Mouse (Mus musculus) urinary bladder, postnatal 14 days (tissue): ENCODE data around the gene Ctnnbl1.
A peak's percentile ranks its signal among the peaks of the same experiment; 100 is the strongest.

Experiments used
- DNase-seq: peaks from one replicate; pipeline ENCODE4 v3.0.0; 2021; ENCODE audit warnings: low spot score

The Ctnnbl1 gene

DNA sequence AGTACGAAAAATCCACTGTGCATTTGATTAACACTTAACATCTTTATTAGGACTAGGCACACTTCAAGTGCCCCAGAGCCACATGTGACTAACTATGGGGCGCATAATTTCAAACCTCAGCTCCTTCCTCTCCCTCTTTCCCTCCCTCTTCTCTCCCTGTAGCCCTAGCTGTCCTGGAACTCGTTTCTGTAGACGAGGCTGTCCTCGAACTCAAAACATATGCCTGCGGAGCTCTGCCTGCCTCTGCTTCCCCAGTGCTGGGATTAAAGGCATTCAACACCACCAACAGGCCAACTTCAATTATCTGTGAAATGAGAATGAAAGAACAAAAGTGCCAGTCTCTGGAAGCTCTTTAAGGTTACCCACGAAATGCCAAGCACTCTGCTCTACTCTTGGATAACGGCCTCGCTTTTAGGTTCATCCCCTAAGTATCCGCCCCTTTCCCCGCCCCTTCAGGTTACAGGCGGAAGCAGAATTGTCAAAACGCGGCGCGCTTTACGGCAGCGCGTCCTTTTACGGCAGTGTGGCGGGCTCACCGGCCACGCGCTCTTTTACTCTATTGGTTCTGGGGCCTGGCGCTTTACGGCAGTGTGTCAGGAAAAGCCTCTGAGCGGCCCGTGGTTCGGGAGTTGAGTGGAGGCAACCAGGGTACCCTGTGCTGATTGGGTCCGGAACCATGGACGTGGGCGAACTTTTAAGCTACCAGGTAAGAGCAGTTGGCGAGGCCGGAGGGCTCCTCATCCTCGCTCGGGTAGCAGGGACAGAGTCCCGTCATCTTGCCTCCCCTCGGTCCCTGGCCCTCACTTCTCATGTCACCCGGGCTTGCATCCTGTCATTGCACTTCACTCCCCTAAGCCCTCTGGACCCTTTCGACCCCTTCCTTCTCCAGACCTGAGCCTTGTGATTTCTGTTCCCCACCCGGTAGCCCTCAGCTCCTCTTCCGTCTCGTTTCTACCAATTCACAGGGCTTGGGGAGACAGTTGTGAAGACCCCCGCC, at the start of gene Ctnnbl1:
Gene Ctnnbl1 (plus strand): TSS at position 548 of the 997 bp plus-strand sequence.
- peak; percentile 99 for DNase-seq

DNA sequence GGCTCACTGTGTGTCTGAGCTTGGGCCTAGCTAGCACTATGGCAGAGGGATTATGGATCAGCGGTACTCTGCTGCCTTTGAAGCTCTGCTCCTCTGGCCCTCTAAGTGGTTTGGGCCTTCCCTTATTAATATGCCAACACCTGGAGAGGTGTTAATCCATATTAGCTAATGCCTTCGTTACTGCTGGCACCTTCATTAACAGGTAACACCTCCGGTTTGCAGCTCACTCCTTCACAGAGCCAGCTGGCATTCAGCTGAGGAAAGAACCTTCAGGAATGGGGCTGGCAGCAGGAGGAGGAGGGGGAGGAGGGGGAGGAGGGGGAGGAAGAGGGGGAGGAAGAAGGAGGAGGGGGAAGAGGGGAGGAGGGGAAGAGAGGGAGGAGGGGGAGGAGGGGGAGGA, 49.7 kb upstream of the Ctnnbl1 start:
- DNase-seq = no peak

DNA sequence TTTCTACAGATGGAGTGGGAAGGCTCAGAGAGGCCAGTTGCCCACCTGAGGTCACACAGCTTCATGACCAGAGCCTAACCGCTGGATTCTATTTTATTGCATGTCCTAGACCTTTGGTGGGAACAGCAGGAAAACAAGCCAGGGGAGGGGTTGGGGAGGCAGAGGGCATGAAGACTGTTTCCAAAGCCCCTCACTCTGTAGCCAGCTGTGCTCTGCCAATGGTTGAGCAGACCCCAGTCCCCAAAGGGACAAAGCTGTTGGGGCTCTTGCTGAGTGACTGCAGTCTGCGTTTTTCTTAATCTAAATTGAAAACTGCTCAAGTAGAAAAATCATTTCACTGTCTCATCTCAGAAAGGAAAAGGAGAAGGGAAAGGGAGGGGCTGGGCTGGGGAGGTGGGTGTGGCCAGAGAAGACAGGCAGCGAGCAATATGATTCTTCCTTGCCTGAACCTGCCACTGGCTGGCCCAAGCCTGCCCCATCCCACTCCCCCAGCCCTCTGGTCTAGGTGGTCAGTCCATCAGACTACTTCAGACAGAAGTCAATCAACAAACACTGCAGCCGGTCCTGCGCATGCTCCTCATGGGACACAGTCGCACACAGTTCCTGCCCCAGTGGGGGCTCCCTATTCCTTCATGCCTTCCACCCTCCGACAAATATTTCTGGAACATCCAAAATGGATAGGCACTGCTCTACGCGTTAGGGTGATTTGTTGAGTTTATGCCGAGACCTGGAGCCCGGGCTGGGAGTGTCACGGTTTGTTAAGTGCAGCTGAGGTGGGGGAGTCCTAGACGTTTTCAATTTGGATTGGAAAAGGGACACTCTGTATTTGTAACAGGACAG, 45.7 kb upstream of the Ctnnbl1 start:
- DNase-seq = no peak

DNA sequence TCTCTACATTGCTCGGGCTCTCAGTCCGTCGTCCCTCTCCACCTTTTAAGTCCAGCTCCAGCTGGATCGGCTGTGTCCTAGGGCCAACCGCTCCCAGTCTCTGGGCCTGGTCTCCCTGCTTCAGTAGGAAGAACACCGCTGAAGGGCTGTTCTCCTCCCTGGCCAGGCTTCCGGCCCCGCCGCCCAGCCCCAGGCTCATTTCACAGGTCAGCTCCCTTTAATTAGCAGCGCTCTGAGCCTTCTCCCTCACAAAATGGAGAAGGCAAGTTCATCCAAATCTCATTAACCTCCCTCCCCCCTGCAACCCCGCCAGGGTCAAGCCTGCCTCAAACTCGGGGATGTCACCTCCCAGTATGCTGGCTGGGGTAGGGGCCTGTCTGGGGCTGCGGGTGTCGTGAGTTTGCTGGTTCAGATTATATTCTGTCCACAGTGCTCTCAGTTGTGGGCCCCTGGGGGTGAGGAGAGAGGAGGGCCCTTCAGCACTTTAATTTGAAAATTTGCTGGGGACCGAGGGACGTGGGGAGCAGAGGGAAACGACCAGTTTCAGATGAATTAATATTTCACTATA, 44.8 kb upstream of the Ctnnbl1 start:
- DNase-seq = no peak

DNA sequence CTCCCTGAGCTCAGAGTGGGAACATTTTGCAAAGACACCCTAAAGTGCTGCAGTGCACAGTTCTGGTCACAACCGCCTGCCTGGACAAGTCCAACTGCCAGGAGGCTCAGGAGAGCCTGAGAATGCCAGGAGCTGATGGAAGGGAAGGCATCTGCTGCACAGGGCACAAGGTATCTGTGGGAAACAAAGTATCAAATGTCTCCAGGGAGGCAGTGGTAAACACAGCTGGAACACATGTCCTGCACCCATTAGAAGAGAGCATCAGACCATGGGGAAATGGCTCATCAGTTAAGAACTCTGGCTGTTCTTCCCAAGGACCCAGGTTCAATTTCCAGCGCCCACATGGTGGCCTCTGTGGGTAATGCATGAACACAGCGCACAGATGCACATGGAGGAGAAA, 43.6 kb upstream of the Ctnnbl1 start:
- no peak for DNase-seq

DNA sequence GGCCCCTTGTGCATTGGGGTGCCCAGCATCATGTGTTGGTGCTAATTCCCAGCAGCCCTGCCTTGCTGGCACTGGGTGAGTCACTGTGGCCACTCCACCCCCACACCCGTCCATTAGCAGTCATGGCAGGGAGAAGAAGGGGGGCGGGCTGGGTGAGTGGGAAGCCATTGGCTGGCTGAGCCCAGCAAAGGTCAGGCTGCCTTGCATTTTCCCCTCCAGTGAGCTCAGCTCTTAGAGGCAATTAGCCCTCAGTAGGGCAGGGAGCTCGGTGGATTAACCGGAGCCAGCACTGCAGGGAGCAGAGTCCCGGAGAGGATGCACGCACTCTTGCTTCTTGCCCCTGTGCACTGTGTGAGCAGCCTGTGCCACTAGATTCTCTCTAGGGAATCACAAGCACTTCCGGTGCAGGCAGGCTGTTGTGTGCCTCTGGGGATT, 40.9 kb upstream of the Ctnnbl1 start:
- no peak for DNase-seq

DNA sequence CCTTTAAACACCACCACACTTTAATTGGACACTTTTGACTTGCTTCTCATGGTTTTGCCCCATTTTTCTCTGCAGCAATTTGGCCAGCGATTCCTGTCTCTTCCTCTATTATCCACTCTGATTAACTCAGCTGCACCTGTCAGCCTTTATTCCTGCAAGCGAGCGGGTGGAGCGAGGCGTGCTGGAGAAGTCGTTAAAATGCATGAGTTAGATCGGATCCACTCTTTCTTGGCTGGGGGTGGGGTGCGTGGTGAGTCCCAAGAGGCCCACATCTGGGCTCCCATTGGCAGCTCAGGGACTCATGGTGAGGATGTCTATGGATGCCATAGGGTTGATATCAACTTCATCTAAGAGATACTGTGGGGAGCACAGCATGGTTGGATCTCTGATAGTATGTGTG, 34.0 kb upstream of the Ctnnbl1 start:
- no peak for DNase-seq

DNA sequence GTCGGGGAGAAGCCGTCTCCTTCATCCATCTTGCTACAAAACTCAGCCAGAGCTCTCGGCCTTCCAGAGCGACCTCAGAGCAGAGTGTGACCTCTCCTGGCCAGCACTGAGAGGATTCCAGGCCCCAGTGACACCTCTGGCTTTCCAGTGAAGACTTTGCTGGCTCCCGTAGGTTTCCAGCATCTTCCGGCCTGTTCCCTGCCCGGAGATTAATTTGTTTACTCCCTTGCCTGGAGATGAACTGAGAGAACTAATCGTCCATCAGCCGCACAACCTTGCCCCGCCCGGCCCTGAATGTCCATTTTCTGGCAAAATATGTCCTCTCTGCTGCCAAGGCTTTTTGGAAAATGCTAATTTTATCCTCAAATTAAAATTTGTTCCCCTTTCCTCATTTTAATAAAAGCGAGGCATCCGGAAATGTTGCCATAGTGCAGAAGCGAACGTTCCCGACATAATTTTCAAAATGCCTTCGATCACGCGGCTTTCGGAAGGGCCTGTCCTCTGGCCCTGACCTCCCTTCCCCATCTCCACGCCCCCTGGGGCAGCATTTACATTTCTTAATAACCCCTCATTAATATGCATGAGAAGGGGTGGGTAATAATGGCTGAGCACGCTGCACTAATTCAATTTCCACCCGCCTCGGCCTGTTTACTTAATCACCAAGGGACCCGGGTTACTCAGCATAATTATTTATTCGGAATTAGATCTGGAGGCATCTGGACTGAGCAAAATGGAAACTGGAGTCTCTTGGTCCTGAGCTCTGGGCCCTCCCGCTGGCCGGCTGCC, 32.0 kb upstream of the Ctnnbl1 start:
- peak; percentile 10 for DNase-seq

DNA sequence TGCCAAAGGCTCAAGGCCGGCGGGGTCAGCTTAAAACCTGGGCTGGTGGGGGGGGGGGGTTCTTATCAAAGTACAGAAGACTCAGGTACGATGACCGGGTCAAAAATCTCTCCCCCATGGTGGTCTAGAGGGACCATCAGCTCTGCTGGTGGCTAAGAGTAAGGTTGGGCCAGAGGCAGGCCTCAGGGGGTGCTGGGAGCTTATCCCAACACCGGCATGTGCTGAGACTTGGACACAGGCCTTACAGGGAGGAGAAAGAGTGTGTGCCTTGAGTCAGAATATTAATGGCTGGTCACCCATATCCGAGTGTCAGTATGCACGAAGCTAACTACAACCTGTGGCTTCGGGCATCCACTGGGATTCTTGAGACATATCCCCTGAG, 31.4 kb upstream of the Ctnnbl1 start:
- no peak for DNase-seq

DNA sequence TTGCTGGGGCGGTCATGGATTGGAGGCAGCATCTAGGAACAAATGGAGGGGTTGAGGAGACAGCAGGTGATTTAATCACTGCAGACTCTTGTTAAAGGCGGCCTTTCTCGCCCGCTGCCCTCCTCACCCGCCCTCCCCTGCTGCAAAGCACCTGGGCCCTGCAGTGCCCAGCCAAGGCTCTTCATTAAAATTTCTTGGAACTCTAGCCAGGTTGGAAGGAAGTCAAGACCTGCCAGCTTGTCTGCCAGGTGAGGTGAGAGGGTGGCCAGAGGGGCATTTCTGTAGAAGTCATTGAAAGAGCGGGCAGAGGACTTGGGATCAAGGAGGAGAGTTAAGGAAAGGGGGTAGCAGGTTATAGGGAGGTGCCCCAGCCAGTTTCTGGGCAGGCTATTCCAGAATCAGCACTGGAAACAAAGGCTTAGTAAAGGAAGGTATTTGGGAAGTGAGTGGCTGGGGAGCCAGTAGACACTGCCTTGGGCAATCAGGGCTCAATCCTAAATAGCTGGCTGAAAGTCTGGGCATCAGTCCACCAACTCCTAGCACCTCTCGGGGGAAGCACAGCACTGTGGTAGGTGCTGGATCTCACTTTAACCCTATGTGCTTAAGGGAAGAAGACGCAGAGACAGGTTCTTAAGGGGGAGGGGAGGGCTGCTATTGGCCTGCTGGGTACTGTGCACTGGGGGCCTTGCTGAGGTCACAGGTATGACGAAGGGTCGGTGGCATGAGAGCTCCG, 29.8 kb upstream of the Ctnnbl1 start:
- no peak for DNase-seq

DNA sequence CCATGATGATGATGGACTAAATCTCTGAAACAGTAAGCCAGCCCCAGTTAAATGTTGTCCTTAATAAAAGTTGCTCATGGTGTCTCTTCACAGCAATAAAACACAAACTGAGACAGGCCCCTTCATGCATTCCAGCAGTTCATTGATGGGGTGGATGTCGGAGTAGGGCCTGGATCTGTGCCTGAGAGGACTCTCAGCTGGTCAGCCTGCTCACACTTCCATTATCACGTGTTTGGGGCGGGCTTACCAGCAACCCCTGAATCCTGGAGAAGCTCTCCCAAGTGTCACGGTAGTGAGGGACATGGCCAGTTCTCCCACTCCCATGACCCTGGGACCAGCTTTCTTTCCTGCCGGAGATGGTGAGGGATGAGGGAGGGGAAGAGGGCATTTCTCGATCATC, 24.5 kb upstream of the Ctnnbl1 start:
- no peak for DNase-seq

DNA sequence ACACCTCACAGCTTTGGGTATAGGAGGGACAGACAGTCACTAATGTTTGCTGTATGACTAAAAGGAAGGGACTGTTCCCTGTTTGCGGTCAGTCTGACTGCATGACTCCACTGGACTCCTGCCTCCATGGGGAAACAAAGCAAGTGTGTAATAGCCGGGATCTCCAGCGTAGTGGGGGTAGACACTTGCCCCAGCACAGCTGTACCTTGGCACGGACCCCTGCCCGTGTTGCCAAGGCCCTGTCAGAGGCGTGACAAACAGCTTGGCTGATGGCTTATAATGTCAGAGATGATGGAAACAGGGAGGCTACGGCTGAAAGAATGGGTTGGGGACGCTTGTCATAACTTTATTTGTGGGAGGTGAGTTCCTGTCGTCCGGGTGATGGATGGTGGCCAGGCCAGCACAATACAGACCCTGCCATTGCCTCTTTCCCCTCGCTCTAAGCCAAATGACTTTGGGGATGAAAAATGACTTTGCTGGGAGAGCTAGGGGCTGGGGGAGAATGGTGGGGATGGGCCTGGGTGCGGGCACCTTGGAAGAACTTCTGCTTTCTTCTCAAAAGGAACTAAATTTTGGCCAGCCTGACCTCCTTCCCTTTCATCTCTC, 21.5 kb upstream of the Ctnnbl1 start:
- no peak for DNase-seq

DNA sequence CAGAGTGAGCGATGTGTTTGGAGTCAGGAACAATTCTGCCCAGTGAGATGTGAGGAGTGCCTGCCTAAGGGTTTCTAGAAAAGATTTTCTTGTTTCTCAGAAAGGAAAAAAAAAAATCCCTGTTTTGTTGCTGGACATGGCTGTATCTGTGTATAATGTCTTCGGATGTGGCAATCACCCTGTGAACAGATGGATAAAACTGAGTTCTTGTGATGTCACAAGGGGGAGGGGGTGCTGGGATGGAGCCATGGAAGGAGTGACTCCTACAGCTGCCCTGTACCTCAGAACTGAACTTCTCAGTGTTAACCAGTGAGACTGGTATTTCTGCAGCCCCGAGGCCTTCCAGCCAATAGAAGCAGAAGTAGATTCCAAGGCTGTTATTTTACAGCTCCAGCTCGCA, 18.8 kb upstream of the Ctnnbl1 start:
- no peak for DNase-seq

DNA sequence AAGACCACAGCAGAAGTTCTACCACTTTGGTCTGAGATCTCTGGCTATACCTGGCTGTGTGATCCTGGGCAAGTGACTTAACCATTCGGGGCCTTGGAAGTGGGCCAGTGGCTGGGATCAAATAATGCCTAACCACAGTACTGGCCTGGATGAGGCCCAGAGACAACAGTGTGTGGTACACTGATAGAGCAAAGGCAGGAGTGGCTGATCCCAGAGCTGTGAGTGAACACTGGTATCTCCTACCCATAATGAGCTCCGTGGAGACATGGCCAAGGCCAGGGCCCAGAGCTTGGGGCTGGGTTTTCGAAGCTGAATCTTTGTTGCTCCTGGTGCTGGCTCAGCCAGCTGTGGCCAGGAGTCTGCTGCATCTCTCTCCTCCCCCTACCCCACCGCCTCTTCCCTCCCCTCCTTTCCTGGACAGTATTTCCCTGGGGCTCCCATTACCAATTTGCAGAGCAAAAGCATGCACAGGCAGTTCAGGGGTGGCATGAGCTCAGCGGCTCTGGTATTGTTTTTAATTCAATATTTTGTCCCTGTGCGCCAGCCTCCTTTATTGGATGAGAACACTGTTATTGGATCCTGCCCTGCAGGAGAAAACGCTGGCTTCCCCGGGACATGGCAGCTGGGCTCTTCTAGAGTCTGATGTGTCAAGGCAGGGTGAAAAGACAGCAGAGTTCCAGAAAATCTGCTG, 13.2 kb upstream of the Ctnnbl1 start:
- DNase-seq = no peak

DNA sequence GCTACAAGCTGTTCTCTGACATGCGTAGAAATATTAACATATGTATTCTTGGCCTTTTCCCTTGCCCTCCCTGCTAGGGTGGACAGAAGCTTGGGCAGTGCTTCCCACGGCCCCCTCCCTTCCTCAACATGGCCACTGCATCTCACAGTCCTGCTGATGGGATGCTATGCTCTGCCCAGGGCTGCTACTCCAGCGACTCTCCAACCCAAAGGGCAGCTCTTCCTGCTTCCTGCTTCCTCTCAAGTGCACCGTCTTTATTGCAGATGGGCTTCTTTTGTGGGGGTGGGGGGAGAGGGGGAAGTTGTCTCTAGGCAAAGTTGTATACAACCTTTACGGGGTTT, 12.7 kb upstream of the Ctnnbl1 start:
- no peak for DNase-seq

DNA sequence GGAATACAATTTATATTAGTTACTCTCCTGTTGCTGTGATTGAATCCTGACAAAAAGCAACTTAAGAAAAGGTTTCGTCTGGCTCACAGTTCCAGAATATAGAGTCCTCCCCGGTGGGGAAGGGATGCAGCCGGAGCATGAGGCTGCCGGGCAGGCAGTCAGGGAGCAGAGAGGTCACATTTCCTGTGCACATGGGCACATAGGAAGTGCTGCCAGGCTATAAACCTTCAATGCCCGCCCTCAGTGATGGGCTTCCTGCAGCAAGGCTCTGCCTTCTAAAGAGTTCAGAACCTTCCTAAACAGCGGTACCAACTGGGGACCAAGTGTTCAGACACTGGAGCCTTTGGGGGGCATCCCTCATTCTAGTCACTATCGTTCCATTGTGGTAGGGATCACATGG, 7.4 kb downstream of the Ctnnbl1 start:
- DNase-seq = no peak

DNA sequence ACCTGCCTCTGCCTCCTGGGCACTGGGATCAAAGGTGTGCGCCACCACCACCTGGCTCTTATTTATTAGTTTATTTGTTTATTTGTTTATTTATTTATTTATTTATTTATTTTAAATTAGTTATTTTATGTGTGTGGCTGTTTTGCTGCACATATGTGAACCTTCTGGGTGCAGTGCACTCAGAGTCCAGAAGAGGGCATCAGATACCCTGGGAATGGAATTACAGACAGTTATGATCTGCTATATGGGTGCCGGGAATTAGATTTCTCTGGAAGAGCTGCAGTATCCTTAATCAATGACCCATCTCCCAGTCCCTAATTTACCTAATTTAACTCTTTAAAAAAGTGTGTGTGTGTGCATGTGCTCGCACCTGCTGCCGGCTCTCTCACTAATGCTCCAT, 8.5 kb downstream of the Ctnnbl1 start:
- DNase-seq = no peak

DNA sequence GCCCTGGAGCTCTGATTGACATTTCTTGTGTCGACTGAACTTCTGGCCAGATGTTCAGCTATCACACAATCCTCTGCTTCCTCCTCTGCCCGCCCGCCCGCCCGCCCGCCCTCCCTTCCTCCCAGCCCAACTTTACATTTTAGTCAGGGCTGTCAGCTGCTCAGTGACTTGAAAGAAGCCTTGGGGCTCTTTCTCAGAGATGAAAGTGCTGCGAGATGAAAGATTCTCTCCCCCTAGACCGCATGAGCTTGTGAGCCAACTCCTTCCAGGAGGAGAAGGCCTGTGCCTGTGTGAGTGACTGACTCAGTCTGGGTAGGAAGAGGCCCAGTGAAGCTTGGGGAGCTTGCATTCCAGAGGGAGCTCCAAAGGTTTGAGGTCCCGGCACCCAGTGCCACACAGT, 9.4 kb downstream of the Ctnnbl1 start:
- no peak for DNase-seq

DNA sequence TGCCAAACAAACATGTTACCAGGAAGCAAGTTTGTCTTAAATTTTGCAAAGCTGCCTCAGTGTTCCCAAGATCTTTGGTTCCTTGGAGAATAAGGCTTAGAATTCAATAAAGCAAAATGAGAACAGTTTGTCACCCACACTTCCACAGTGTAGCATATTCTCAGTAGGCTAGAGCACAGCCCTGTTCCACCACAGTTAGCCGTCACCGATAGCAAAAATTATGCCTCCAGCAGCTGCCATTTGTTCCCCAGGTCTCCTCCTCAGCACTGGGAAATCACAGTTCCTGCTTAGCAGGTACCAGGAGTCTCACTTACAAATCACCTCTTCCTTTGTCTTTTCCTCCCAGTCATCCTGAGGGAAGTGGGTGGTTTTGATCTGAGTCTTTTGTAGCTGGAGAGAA, 10.8 kb downstream of the Ctnnbl1 start:
- DNase-seq = no peak

DNA sequence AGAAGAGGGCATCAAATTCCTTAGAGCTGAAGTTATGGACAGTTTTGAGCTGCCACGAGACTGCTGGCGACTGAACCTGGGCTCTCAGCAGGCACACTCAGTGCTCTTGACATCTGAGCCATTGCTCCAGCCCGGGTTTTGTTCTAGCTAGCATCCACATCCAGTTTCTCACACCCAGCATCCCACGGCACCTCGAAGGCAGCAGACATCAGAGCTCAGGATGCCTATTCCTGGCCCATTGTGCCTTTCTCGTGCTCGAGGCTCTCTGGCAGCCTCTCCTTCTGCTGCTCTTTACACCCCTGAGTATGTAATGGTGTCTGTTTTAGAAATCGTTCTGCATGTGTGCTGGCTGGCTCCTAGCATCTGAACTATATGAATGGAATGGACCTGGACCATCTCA, 13.3 kb downstream of the Ctnnbl1 start:
- DNase-seq = no peak
